35 mouse cellular contexts compared by ENCODE assay signal in the genomic region with DNA sequence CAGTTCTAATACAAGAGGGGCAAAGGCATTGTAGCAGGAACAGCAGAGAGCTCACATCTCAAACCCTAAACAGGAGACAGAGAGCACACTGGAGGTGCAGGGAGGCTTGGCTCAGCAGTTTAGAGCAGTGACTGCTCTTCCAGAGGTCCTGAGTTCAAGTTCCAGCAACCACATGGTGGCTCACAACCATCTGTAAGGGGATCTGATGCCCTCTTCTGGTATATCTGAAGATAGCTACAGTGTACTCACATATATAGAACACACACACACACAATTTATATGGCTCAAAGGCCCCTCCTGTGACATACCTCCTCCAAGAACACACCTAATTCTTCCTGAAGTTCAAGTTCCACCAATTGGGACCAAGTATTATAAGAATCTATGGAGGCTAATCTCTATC. TPM values are rescaled to one million over a fixed set of nuclear protein-coding genes. Genes with fewer than 3 reads are reported as not detected.
DNase-seq lines count a peak whose midpoint lies in the region; ATAC-seq and TF ChIP-seq lines count a peak whose summit lies in the region.
"Had no signal": no experiment of that assay in that cellular context is flagged by ENCODE, and none has a peak within 500 bp of the region (broad histone marks: within the 10 kb centered on the region; RNA-seq: fewer than 3 reads in every experiment).

No protein-coding gene starts in this region.

- no peak overlapping the region for H3K4me3 ChIP-seq in heart, postnatal 0 days (ENCODE audit: low read depth, low read length)
- no peak overlapping the region for H3K4me3 ChIP-seq in left cerebral cortex, adult 2 months
- H3K4me3 ChIP-seq in lung, postnatal 0 days (ENCODE audit: low read depth, low read length): no peak overlapping the region
- no peak overlapping the region for H3K4me3 ChIP-seq in small intestine, adult 2 months (ENCODE audit: low read depth, low read length)
- no peak overlapping the region for H3K4me3 ChIP-seq in hindbrain, embryonic 13.5 days
- H3K4me3 ChIP-seq: embryonic facial prominence, embryonic 12.5 days; heart, embryonic 12.5 days; limb, embryonic 12.5 days; liver, embryonic 15.5 days; megakaryocyte, embryonic 14.5 days; midbrain, embryonic 12.5 days; neural tube, embryonic 15.5 days had no signal

- peaks cover 25% of the 10 kb centered on the region for H3K36me3 ChIP-seq in heart, postnatal 0 days (replicated peaks; ENCODE audit: control insufficient read depth, insufficient read depth, low read length)
- no peaks in the 10 kb centered on the region for H3K36me3 ChIP-seq in lung, postnatal 0 days (ENCODE audit: insufficient read depth, low read length)
- peaks cover 5% of the 10 kb centered on the region for H3K36me3 ChIP-seq in small intestine, adult 2 months (ENCODE audit: control insufficient read depth, insufficient read depth, low read length)
- H3K36me3 ChIP-seq in hindbrain, embryonic 13.5 days: peaks cover 32% of the 10 kb centered on the region
- H3K36me3 ChIP-seq: embryonic facial prominence, embryonic 12.5 days; liver, embryonic 15.5 days had no signal

- TF ChIP-seq EP300 in heart, postnatal 0 days (IDR thresholded peaks at IDR 0.05; ENCODE audit: low read depth): no peak
- no peak for TF ChIP-seq EP300 in lung, postnatal 0 days (IDR thresholded peaks at IDR 0.05)

- TF ChIP-seq POLR2A in small intestine, adult 2 months (IDR thresholded peaks at IDR 0.05; ENCODE audit: low read depth, low read length): no peak

- no peaks in the 10 kb centered on the region for H3K9me3 ChIP-seq in heart, postnatal 0 days (replicated peaks; ENCODE audit: control insufficient read depth, low read length)
- no peaks in the 10 kb centered on the region for H3K9me3 ChIP-seq in lung, postnatal 0 days (ENCODE audit: low read length)
- no peaks in the 10 kb centered on the region for H3K9me3 ChIP-seq in hindbrain, embryonic 13.5 days
- H3K9me3 ChIP-seq: embryonic facial prominence, embryonic 12.5 days; heart, embryonic 12.5 days; limb, embryonic 12.5 days; liver, embryonic 15.5 days; megakaryocyte, embryonic 14.5 days; midbrain, embryonic 12.5 days; neural tube, embryonic 15.5 days had no signal

- H3K27ac ChIP-seq in heart, postnatal 0 days (ENCODE audit: low read depth): no peak overlapping the region
- no peak overlapping the region for H3K27ac ChIP-seq in left cerebral cortex, adult 2 months
- no peak overlapping the region for H3K27ac ChIP-seq in lung, postnatal 0 days (ENCODE audit: low read length)
- H3K27ac ChIP-seq in small intestine, adult 2 months (ENCODE audit: insufficient read depth, low read depth, low read length): no peak overlapping the region
- no peak overlapping the region for H3K27ac ChIP-seq in hindbrain, embryonic 13.5 days
- H3K27ac ChIP-seq: embryonic facial prominence, embryonic 12.5 days; limb, embryonic 12.5 days; liver, embryonic 15.5 days; midbrain, embryonic 12.5 days; neural tube, embryonic 15.5 days had no signal

- intact Hi-C loops in heart, postnatal 36 days (cut with DNase I): no loop called here
- intact Hi-C loops in left cerebral cortex, adult 2 months (cut with DNase I): no loop called here

- no peak overlapping the region for H3K9ac ChIP-seq in heart, postnatal 0 days (replicated peaks; ENCODE audit: low read depth, low read length)
- H3K9ac ChIP-seq in lung, postnatal 0 days (replicated peaks; ENCODE audit: low read depth): no peak overlapping the region
- no peak overlapping the region for H3K9ac ChIP-seq in hindbrain, embryonic 13.5 days
- H3K9ac ChIP-seq: embryonic facial prominence, embryonic 12.5 days; heart, embryonic 12.5 days; limb, embryonic 12.5 days; liver, embryonic 15.5 days; midbrain, embryonic 12.5 days; neural tube, embryonic 15.5 days had no signal

- peak; percentile 5; the same call in 1 of the 2 replicates for TF ChIP-seq CTCF in heart, postnatal 0 days (IDR thresholded peaks at IDR 0.05; ENCODE audit: low read depth)
- peak; percentile 18 for TF ChIP-seq CTCF in left cerebral cortex, adult 2 months (IDR thresholded peaks at IDR 0.05)
- TF ChIP-seq CTCF in lung, postnatal 0 days (IDR thresholded peaks at IDR 0.05): peak; percentile 30; the same call in 1 of the 2 replicates
- peak; percentile 18; the same call in 1 of the 2 replicates for TF ChIP-seq CTCF in small intestine, adult 2 months (IDR thresholded peaks at IDR 0.05; ENCODE audit: extremely low read depth, insufficient read length, insufficient replicate concordance, low read depth, low read length)

- no peaks in the 10 kb centered on the region for H3K4me1 ChIP-seq in heart, postnatal 0 days (ENCODE audit: control insufficient read depth, insufficient read depth)
- no peaks in the 10 kb centered on the region for H3K4me1 ChIP-seq in lung, postnatal 0 days (ENCODE audit: insufficient read depth, low read depth, low read length)
- no peaks in the 10 kb centered on the region for H3K4me1 ChIP-seq in small intestine, adult 2 months (ENCODE audit: control insufficient read depth, insufficient read depth, insufficient read length, low read length)
- no peaks in the 10 kb centered on the region for H3K4me1 ChIP-seq in hindbrain, embryonic 13.5 days (replicated peaks)
- H3K4me1 ChIP-seq: embryonic facial prominence, embryonic 12.5 days; limb, embryonic 12.5 days; liver, embryonic 15.5 days; midbrain, embryonic 12.5 days; neural tube, embryonic 15.5 days had no signal

- H3K4me2 ChIP-seq in heart, postnatal 0 days (ENCODE audit: low read depth, low read length): no peak overlapping the region
- no peak overlapping the region for H3K4me2 ChIP-seq in lung, postnatal 0 days (replicated peaks; ENCODE audit: low read depth, low read length)
- H3K4me2 ChIP-seq in hindbrain, embryonic 13.5 days: no peak overlapping the region
- H3K4me2 ChIP-seq: embryonic facial prominence, embryonic 12.5 days; heart, embryonic 12.5 days; limb, embryonic 12.5 days; liver, embryonic 15.5 days; midbrain, embryonic 12.5 days; neural tube, embryonic 15.5 days had no signal

- H3K27me3 ChIP-seq in heart, postnatal 0 days (ENCODE audit: control insufficient read depth, insufficient read depth, low read length): no peaks in the 10 kb centered on the region
- H3K27me3 ChIP-seq in lung, postnatal 0 days (replicated peaks; ENCODE audit: insufficient read depth, low read length): no peaks in the 10 kb centered on the region
- H3K27me3 ChIP-seq in small intestine, adult 2 months (ENCODE audit: control insufficient read depth, insufficient read depth, low read length): no peaks in the 10 kb centered on the region
- H3K27me3 ChIP-seq in hindbrain, embryonic 13.5 days: no peaks in the 10 kb centered on the region
- H3K27me3 ChIP-seq: embryonic facial prominence, embryonic 12.5 days; heart, embryonic 12.5 days; limb, embryonic 12.5 days; liver, embryonic 15.5 days; megakaryocyte, embryonic 14.5 days; midbrain, embryonic 12.5 days; neural tube, embryonic 15.5 days had no signal

- no peak for ATAC-seq in heart, postnatal 0 days (ENCODE audit: insufficient read depth, low read depth)
- no peak for ATAC-seq in lung, postnatal 0 days
- no peak for ATAC-seq in hindbrain, embryonic 13.5 days (ENCODE audit: low FRiP score)
- ATAC-seq: forebrain, embryonic 14.5 days had no signal

- no peak for DNase-seq in heart, postnatal 0 days (ENCODE audit: low spot score)
- DNase-seq in heart, postnatal 36 days: no peak
- DNase-seq in left cerebral cortex, adult 2 months (ENCODE audit: extremely low spot score in 1 of 2, low spot score in 2 of 2): no peak
- DNase-seq in left cerebral cortex, adult 18-20 months (ENCODE audit: low spot score in 2 of 2): no peak
- DNase-seq in lung, postnatal 0 days (ENCODE audit: low spot score): no peak
- DNase-seq in lung, postnatal 4 days: no peak
- DNase-seq: adrenal gland, postnatal 25 days; cerebellum, adult 11-12 months; cerebellum, adult 9-11 months; embryo, embryonic 11 days; gastrocnemius, postnatal 25 days; heart, adult 18-20 months; heart, postnatal 10 days; kidney, adult 2 months; kidney, postnatal 4 days; layer of hippocampus, adult 9-11 months; lung, postnatal 14 days; retina, postnatal 1 day; right cerebral cortex, postnatal 25 days; spleen, adult 18-20 months; thymus, postnatal 4 days had no signal

RNA-seq across cellular contexts. Expression of a gene that starts 32.1 kb away (rescaled TPM):
- 12.6 and 15.7 TPM in 2 replicates for total RNA-seq in heart, postnatal 0 days (2014; rRNA removed; ENCODE audit: low replicate concordance)
- polyA plus RNA-seq in heart, postnatal 0 days (2015; fragmentation: Nextera tagmentation; extraction: Ambion mirVana): 4.7 and 5.3 TPM in 2 replicates
- total RNA-seq in heart, postnatal 36 days (2021): 10 to 100 TPM in 1 of 2 experiments, 1 to 10 TPM in 1; 10.0 to 14.3 TPM
- 10 to 100 TPM; 52.8 to 57.0 TPM for total RNA-seq in left cerebral cortex, adult 2 months (2021)
- 10 to 100 TPM; 54.2 to 55.2 TPM for total RNA-seq in left cerebral cortex, adult 18-20 months (2021)
- 3.4 and 3.6 TPM in 2 replicates for polyA plus RNA-seq in lung, postnatal 0 days (2015; fragmentation: Nextera tagmentation; extraction: Ambion mirVana)
- 2.1 and 3.2 TPM in 2 replicates for polyA plus RNA-seq in small intestine, adult 2 months (2012; rRNA removed)
- polyA plus RNA-seq in hindbrain, embryonic 13.5 days (2015; fragmentation: Nextera tagmentation; extraction: Ambion mirVana): 14.8 and 15.6 TPM in 2 replicates

RNA-seq across cellular contexts. Expression of a gene that starts 35.4 kb away (rescaled TPM):
- 7.8 and 10.5 TPM in 2 replicates for total RNA-seq in heart, postnatal 0 days (2014; rRNA removed; ENCODE audit: low replicate concordance)
- polyA plus RNA-seq in heart, postnatal 0 days (2015; fragmentation: Nextera tagmentation; extraction: Ambion mirVana): 14.5 and 16.1 TPM in 2 replicates
- total RNA-seq in heart, postnatal 36 days (2021): 10 to 100 TPM; 23.1 to 27.3 TPM
- total RNA-seq in left cerebral cortex, adult 2 months (2021): 1 to 10 TPM; 3.7 to 3.9 TPM
- 1 to 10 TPM; 3.1 to 4.5 TPM for total RNA-seq in left cerebral cortex, adult 18-20 months (2021)
- 23.5 and 24.3 TPM in 2 replicates for polyA plus RNA-seq in lung, postnatal 0 days (2015; fragmentation: Nextera tagmentation; extraction: Ambion mirVana)
- polyA plus RNA-seq in small intestine, adult 2 months (2012; rRNA removed): 57.2 and 129 TPM in 2 replicates
- polyA plus RNA-seq in hindbrain, embryonic 13.5 days (2015; fragmentation: Nextera tagmentation; extraction: Ambion mirVana): 4.6 and 4.8 TPM in 2 replicates

RNA-seq across cellular contexts. Expression of a gene that starts 39.0 kb away (rescaled TPM):
- not detected in 2 replicates for total RNA-seq in heart, postnatal 0 days (2014; rRNA removed; ENCODE audit: low replicate concordance)
- polyA plus RNA-seq in heart, postnatal 0 days (2015; fragmentation: Nextera tagmentation; extraction: Ambion mirVana): not detected in 2 replicates
- not detected for total RNA-seq in heart, postnatal 36 days (2021)
- total RNA-seq in left cerebral cortex, adult 2 months (2021): under 1 TPM in 1 of 2 experiments, not detected in 1; 0.95 TPM
- total RNA-seq in left cerebral cortex, adult 18-20 months (2021): not detected
- polyA plus RNA-seq in lung, postnatal 0 days (2015; fragmentation: Nextera tagmentation; extraction: Ambion mirVana): 0.25 and 0.27 TPM in 2 replicates
- polyA plus RNA-seq in small intestine, adult 2 months (2012; rRNA removed): not detected in 2 replicates
- polyA plus RNA-seq in hindbrain, embryonic 13.5 days (2015; fragmentation: Nextera tagmentation; extraction: Ambion mirVana): not detected in 2 replicates
- total RNA-seq: adrenal gland, adult 18-20 months; adrenal gland, postnatal 25 days; gastrocnemius, postnatal 25 days; heart, adult 18-20 months; heart, postnatal 10 days; left cerebral cortex, postnatal 25 days; monocyte, adult 5-6 weeks had no signal
- polyA plus RNA-seq: forebrain, embryonic 14.5 days; heart, embryonic 12.5 days; hindbrain, embryonic 11.5 days; liver, embryonic 15.5 days; midbrain, embryonic 12.5 days; neural tube, embryonic 15.5 days had no signal
